Mouse (Mus musculus) cerebellum, adult 2 months (tissue): Measurements from ENCODE around the gene Scyl3. TPM values are rescaled to one million over a fixed set of nuclear protein-coding genes. Genes with fewer than 3 reads are reported as not detected.

ENCODE experiments used
- DNase-seq, 2 experiments: peaks; one replicate each; pipeline ENCODE4 v3.0.0; 2021
- H3K27ac ChIP-seq: fragments of 200-500 bp; 2 replicates; pipeline ENCODE4 v1.5.1; 2012; ENCODE audit warnings: low read length, control low read depth, inconsistent platforms; ENCODE audit not compliant: insufficient read depth
- H3K27me3 ChIP-seq: fragments of 200-500 bp; 2 replicates; pipeline ENCODE4 v1.6.1; 2012; ENCODE audit warnings: inconsistent platforms, mild to moderate bottlenecking, low read length, moderate library complexity; ENCODE audit not compliant: control insufficient read depth, insufficient read depth
- H3K4me1 ChIP-seq: fragments of 200-500 bp; 2 replicates; pipeline ENCODE4 v1.6.1; 2011; ENCODE audit warnings: low read length; ENCODE audit not compliant: control insufficient read depth, insufficient read depth
- H3K4me3 ChIP-seq: fragments of 200-500 bp; replicated peaks from 2 replicates; pipeline ENCODE3; 2011; ENCODE audit warnings: mild to moderate bottlenecking, low read depth, low read length, control low read depth; ENCODE audit not compliant: insufficient read depth
- CTCF ChIP-seq: fragments of 200-500 bp; IDR thresholded peaks from 2 replicates; pipeline ENCODE4 v1.5.1; 2011; ENCODE audit warnings: low read depth, mild to moderate bottlenecking, control low read depth, low read length, moderate library complexity, borderline replicate concordance; ENCODE audit not compliant: insufficient read depth
- POLR2A ChIP-seq: fragments of 200-500 bp; IDR thresholded peaks from 2 replicates; pipeline ENCODE4 v1.6.1; 2011; ENCODE audit warnings: low read length, control low read depth, borderline replicate concordance; ENCODE audit not compliant: insufficient read depth
- WGBS: fragments of 180-500 bp; shearing (Covaris S2); methylation state at CpG from one replicate; pipeline ENCODE4 v1.1.7; 2018; 5-methylcytosine and 5-hydroxymethylcytosine counted together
- polyA plus RNA-seq: library from polyadenylated mRNA; depleted of rRNA; stranded (reverse); fragments of >200 nt; gene quantifications from 2 replicates; pipeline ENCODE4 v1.2.3, GENCODE M21; 2012

Scyl3 gene
- polyA plus RNA-seq, 1 experiment, result 19.3 TPM

DNA sequence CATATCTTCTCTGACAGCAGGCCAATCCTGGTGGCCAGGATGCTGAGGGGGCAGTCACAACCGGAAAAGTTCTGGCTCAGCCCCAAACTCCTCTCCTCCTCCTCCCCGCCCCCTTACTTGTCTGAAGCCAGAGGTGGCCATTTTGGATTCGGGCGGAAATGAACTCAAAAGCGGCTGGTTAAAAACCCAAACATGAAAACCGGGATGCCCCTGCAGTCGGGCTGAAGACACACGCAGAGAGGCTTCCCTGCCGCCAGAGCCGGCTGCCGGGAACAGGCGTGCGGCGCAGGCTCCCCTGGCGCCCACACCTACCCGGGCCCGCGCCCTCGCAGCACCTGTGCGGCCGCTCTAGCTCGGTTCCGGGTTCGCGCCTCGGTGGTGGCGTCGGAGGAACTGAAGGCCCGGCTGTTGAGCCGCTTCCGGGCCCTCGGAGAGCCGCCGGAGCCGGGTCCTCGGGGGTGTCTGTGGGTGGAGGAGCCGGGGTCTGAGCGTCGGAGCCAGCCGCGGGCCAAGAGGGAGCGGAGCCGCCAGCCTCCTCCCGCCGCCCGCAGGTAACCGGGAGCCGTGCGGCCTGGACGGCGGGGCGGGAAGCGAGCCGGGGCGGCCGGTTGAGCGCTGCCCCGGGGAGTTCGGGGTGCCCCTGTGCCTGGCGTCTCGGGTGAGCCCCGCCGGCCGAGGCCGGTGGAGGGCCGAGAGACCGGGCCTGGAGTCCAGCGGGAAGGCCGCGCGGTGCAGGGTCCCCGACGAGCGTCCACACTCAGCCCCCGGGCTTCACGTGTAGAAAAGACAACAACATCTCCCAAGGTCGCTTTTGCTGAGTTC, 947 bp downstream of the Scyl3 start:
- DNase-seq, result peak; percentile 89 to 93
- Histone ChIP-seq H3K4me3 (peak overlapping the region; percentile 85), H3K27me3 (no peaks in the 10 kb centered on the region), H3K4me1 (peaks cover 7% of the 10 kb centered on the region), H3K27ac (peak overlapping the region; percentile 93)
- under 1% methylated on average over 70 of the region's 77 CpGs for WGBS
- no peak for TF ChIP-seq CTCF
- peak; percentile 39; the same call in 1 of the 2 replicates for TF ChIP-seq POLR2A

DNA sequence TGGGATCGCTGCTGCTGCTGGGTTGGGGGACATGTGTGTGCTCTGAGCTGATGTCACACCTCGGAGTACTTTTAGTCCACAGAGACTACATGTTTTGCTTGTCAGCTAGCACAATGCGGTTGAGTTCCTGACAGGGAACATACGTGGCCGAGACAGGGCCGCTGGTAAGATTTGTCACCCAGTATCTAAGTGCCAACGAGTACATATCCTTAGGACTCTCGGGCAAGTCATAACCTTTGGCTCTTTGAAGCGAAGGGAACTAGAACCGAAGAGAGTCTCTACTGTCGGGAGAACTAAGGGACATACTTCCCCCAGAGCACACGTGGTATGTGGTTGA, 1.5 kb downstream of the Scyl3 start:
- DNase-seq, result no peak
- Histone ChIP-seq H3K27ac (0 out of 2 replicates have a peak overlapping the region, but pooled peaks have one; percentile 93), H3K4me1 (peaks cover 7% of the 10 kb centered on the region), H3K4me3 (peak overlapping the region; percentile 85), H3K27me3 (no peaks in the 10 kb centered on the region)
- no peak for TF ChIP-seq POLR2A
- TF ChIP-seq CTCF, result no peak
- WGBS, result 3% methylated on average over 12 of the region's 12 CpGs

DNA sequence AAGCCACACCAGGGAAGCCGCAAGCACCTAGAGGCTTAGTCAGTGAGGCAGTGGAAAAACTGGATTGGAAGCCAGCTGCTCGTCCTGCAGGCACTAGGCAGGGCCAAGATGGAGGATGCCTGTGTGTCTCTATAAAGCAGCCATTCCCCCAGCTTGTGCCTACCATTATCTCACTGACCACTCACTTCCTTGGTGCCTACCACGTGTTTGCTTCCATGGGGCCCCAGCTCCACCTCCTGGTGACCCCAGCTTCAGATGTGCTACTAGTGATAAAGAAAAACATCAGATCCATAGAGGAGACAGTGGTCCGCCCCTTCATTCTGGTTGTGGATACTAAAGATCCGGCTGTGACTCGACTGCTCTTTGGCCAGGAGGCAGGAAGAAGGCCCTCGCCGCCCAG, 2.9 kb downstream of the Scyl3 start:
- no peak overlapping the region for H3K27ac ChIP-seq
- H3K27me3 ChIP-seq, result no peaks in the 10 kb centered on the region
- TF ChIP-seq CTCF (no peak), POLR2A (no peak)
- DNase-seq, result no peak
- peaks cover 7% of the 10 kb centered on the region for H3K4me1 ChIP-seq
- no peak overlapping the region for H3K4me3 ChIP-seq
- WGBS, result 78% methylated on average over 8 of the region's 8 CpGs

DNA sequence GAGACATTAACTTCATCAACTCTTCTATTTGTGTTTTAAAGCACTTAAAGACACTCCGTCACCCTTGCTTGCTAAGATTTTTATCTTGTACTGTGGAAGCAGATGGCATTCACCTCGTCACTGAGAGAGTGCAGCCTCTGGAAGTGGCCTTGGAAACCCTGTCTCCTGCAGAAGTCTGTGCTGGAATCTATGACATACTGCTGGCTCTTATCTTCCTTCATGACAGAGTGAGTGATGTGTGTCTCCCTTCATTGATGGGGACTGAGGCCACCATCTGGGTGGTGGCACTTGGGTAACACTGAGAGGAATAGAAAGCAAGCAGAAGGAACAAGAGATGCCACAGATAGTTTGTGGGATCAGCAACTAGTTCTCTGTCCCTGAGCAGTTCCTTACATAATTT, 5.7 kb downstream of the Scyl3 start:
- Histone ChIP-seq H3K4me3 (no peak overlapping the region), H3K4me1 (peaks cover 7% of the 10 kb centered on the region), H3K27ac (no peak overlapping the region), H3K27me3 (no peaks in the 10 kb centered on the region)
- DNase-seq, result no peak
- TF ChIP-seq POLR2A (no peak), CTCF (no peak)
- WGBS, result 83% methylated on average over 2 of the region's 2 CpGs

DNA sequence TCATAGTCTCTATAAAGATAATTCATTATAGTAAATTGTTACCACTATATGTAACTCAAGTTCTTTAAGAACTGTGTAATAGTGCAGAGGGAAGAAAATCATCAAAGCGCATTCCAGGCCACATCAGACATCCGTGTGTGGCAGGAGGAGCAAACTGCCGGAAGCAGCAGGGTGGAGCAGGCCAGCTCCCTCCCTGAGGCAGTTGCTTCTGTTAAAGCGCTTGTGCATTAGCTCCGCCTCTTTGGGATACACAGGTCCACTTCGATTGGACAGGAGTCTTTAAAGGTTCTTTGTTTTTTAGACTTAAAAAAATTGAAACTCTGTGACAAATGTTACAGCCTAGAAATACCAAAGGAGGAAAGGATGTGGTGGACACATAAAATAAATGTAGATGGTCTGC, 13.2 kb downstream of the Scyl3 start:
- H3K4me3 ChIP-seq, result no peak overlapping the region
- H3K27me3 ChIP-seq, result no peaks in the 10 kb centered on the region
- no peak overlapping the region for H3K27ac ChIP-seq
- no peaks in the 10 kb centered on the region for H3K4me1 ChIP-seq
- 67% methylated on average over 6 of the region's 6 CpGs for WGBS
- no peak for TF ChIP-seq POLR2A
- no peak for TF ChIP-seq CTCF
- no peak for DNase-seq

DNA sequence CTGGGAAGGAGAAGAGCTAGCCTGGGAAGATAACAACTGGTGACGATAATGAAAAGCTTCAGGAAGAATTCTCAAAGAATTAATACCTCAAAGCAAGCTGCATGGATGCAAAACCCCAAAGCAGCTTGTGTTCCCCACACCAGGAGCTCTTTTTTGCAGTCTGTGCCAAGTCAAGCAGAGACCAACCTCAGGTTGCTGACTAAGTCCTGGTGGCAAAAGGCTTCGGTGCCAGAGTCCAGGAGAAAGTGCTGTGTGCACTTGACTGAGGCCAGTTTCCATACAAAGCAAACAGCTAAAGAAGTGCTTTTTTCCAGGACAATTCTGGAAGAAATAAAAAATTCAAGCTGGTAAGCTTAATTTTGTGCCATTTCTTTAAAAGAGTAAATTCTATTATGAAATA, 24.5 kb downstream of the Scyl3 start:
- WGBS, result 73% methylated on average over 2 of the region's 2 CpGs
- no peaks in the 10 kb centered on the region for H3K27me3 ChIP-seq
- no peak for DNase-seq
- no peak for TF ChIP-seq CTCF
- no peak for TF ChIP-seq POLR2A
- H3K27ac ChIP-seq, result no peak overlapping the region
- H3K4me1 ChIP-seq, result no peaks in the 10 kb centered on the region
- no peak overlapping the region for H3K4me3 ChIP-seq

DNA sequence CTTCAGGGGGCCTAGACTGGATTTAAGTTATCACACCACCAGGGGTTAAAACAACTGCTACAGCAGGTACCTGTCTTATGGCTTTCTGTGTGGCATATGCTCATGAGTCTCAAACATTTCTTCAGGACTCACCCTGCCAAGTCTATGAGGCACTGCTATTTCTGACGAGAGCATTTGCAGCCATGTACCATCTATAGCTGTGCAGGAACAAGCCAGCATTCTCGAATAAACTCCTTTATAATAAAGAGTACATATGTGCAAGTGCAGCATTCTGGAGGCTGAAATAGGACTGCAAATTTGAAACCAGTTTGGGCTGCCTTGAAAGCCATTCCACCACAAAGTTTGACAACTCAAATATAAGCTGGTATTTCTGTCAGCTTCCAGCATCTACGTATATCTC, 29.1 kb downstream of the Scyl3 start:
- H3K27me3 ChIP-seq, result no peaks in the 10 kb centered on the region
- no peaks in the 10 kb centered on the region for H3K4me1 ChIP-seq
- DNase-seq, result no peak
- no peak overlapping the region for H3K27ac ChIP-seq
- 84% methylated on average over 3 of the region's 3 CpGs for WGBS
- TF ChIP-seq CTCF (no peak), POLR2A (no peak)
- no peak overlapping the region for H3K4me3 ChIP-seq

DNA sequence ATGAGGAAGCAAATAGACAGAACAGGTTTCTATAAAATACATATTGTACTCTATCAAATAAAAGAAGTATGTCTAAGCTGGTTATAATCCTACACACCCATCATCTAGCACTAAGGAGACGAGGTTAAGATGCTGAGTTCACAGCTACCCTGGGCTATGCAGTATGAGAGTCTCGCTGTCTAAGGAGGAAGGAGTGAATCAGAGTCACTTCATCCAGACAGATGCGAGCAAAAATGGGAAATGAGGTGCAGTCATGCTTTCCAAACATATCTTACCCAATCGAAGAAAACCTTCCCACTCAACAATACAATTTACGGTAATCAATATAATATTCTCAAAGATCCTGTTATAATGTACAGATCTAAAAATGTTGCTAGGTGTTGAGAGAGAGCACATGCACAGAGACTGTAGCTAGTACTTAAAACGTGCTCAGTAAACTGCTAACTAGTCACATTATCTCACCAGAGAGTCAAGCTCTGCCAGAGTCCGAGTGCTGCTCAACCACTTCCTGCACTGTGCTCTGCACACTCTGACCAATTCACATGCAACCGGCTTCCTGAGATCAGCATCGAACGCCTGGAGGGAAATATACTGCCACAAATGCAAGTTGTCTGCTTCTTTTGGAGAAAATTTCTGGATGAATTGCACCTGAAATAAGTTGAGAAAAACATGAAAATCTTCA, 35.2 kb downstream of the Scyl3 start:
- Histone ChIP-seq H3K4me3 (no peak overlapping the region), H3K27ac (no peak overlapping the region), H3K27me3 (no peaks in the 10 kb centered on the region), H3K4me1 (no peaks in the 10 kb centered on the region)
- no peak for DNase-seq
- TF ChIP-seq CTCF (no peak), POLR2A (no peak)
- WGBS, result 90% methylated on average over 10 of the region's 10 CpGs
